Mouse (Mus musculus) hindbrain, embryonic 14.5 days (tissue): ENCODE measurements around the gene Dusp14. TPM values are rescaled to one million over a fixed set of nuclear protein-coding genes. Genes with fewer than 3 reads are reported as not detected.

Experiments used
- ATAC-seq: fragments of 200-750 bp; cut with Nextera tagmentation; 2 replicates; pipeline ENCODE4 v1.8.0; 2017; ENCODE audit warnings: moderate number of reproducible peaks, mild to moderate bottlenecking, moderate TSS enrichment, moderate library complexity; ENCODE audit not compliant: low FRiP score
- DNase-seq: peaks from one replicate; pipeline ENCODE4 v3.0.0-alpha.2; 2015; ENCODE audit warnings: low spot score
- H3K27ac ChIP-seq: fragments of 300-500 bp; sonication (generic); 2 replicates; pipeline ENCODE4 v1.5.1; 2014; ENCODE audit warnings: mild to moderate bottlenecking, moderate library complexity
- H3K27me3 ChIP-seq: fragments of 300-500 bp; sonication (generic); 2 replicates; pipeline ENCODE4 v1.6.1; 2014; ENCODE audit warnings: mild to moderate bottlenecking, low read length, mixed read lengths; ENCODE audit not compliant: control insufficient read depth, insufficient read depth
- H3K36me3 ChIP-seq: fragments of 300-500 bp; sonication (generic); replicated peaks from 2 replicates; pipeline ENCODE4 v1.6.1; 2014; ENCODE audit not compliant: control insufficient read depth, insufficient read depth
- H3K4me1 ChIP-seq: fragments of 300-500 bp; sonication (generic); replicated peaks from 2 replicates; pipeline ENCODE4 v1.6.1; 2014; ENCODE audit warnings: antibody characterized with exemption, low read length, mixed read lengths; ENCODE audit not compliant: control insufficient read depth, insufficient read depth
- H3K4me2 ChIP-seq: fragments of 300-500 bp; sonication (generic); replicated peaks from 2 replicates; pipeline ENCODE4 v1.6.1; 2014; ENCODE audit warnings: mild to moderate bottlenecking, moderate library complexity
- H3K4me3 ChIP-seq: fragments of 300-500 bp; sonication (generic); replicated peaks from 2 replicates; pipeline ENCODE4 v1.5.1; 2014; ENCODE audit warnings: mild to moderate bottlenecking, low read length
- H3K9ac ChIP-seq: fragments of 300-500 bp; sonication (generic); 2 replicates; pipeline ENCODE4 v1.6.1; 2014
- H3K9me3 ChIP-seq: fragments of 300-500 bp; sonication (generic); 2 replicates; pipeline ENCODE4 v1.6.1; 2016; ENCODE audit warnings: low read length; ENCODE audit not compliant: control insufficient read depth
- WGBS: fragments of 180-500 bp; shearing (Covaris S2); extraction: QIAGEN DNeasy Blood & Tissue Kit; methylation state at CpG from one replicate; pipeline ENCODE4 v1.1.7; 2014; 5-methylcytosine and 5-hydroxymethylcytosine counted together
- polyA plus RNA-seq: library from polyadenylated mRNA; unstranded; fragments of >200 nt; fragmentation: Nextera tagmentation; extraction: Ambion mirVana; gene quantifications from 2 replicates; pipeline ENCODE4 v1.2.1, GENCODE M21; 2014

The Dusp14 gene
- polyA plus RNA-seq = 11.3 and 13.7 TPM in 2 replicates

DNA sequence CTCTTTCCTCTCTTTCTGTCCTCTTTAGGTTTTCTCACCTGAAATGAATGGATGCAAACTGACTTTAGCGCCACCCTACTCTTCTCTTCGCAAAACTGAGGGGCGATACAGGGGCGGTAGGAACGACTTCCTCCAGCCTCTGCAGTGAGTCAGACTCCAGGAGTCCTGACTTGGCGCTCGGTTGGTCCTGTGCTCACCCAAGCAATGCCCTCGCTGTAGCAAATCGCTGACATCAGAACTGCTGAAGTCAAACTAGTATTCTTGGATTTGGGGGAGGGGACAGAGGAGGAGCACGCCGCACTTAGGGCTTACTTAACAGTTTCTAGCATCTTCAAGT lies at the start of gene Dusp14:
Gene Dusp14, minus strand, starts transcription at position 228 of the 337 bp plus-strand sequence.
- ATAC-seq = no peak
- WGBS = 14% methylated on average over 11 of the region's 11 CpGs
- Histone ChIP-seq H3K4me2 (peak within 1 kb of the TSS; percentile 85), H3K9ac (peak within 1 kb of the TSS; percentile 62), H3K27ac (no peak within 1 kb of the TSS), H3K36me3 (no peaks in the 10 kb centered on the region), H3K4me1 (peaks cover 10% of the 10 kb centered on the region; the same call in 1 of the 2 replicates), H3K9me3 (no peaks in the 10 kb centered on the region), H3K4me3 (peak within 1 kb of the TSS; percentile 63), H3K27me3 (peaks cover 32% of the 10 kb centered on the region)
- DNase-seq = no peak

DNA sequence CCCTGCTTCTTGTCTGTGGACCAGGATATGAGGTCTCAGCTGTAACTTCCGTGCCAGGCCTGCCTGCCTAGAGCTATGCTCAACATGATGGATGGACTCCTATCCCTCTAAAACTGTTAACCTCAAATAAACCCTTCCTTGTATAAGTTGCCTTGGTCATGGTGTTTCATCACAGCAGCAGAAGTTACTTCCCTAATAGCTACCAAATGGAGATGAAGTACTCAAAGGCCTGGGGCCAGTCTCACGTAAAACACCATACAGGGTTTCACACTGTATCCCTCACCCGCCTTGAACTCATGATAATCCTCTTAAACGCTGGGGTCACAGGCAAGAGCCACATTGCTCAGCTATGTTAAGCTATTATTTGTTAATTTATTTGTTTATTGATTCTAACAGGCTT lies 48.4 kb upstream of the Dusp14 start:
- Histone ChIP-seq H3K27me3 (no peaks in the 10 kb centered on the region), H3K4me1 (no peaks in the 10 kb centered on the region), H3K4me2 (no peak overlapping the region), H3K4me3 (no peak overlapping the region), H3K9ac (no peak overlapping the region), H3K36me3 (peaks cover 76% of the 10 kb centered on the region), H3K9me3 (no peaks in the 10 kb centered on the region), H3K27ac (no peak overlapping the region)
- no peak for ATAC-seq
- WGBS = 86% methylated on average over 4 of the region's 4 CpGs
- no peak for DNase-seq

DNA sequence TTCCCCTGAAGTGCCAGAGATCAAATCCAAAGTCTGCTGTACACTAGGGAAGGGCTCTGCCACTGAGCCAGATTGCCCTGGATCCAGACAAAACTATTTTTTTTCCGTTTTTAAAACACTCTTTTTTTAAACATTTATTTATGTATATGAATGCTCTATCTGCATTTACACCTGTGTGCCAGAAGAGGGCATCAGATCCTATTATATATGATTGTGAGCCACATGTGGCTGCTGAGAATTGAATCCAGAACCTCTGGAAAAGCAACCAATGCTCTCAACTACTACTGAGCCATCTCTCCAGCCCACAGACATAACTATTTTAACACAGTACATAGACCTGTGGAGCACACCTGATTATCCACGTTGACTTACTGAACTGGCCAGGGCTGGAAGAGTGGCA lies 47.2 kb upstream of the Dusp14 start:
- no peaks in the 10 kb centered on the region for H3K27me3 ChIP-seq
- peaks cover 71% of the 10 kb centered on the region for H3K36me3 ChIP-seq
- H3K4me2 ChIP-seq = no peak overlapping the region
- DNase-seq = no peak
- 70% methylated on average over 2 of the region's 2 CpGs for WGBS
- no peak overlapping the region for H3K27ac ChIP-seq
- H3K9ac ChIP-seq = no peak overlapping the region
- H3K9me3 ChIP-seq = no peaks in the 10 kb centered on the region
- H3K4me3 ChIP-seq = no peak overlapping the region
- H3K4me1 ChIP-seq = no peaks in the 10 kb centered on the region
- no peak for ATAC-seq

DNA sequence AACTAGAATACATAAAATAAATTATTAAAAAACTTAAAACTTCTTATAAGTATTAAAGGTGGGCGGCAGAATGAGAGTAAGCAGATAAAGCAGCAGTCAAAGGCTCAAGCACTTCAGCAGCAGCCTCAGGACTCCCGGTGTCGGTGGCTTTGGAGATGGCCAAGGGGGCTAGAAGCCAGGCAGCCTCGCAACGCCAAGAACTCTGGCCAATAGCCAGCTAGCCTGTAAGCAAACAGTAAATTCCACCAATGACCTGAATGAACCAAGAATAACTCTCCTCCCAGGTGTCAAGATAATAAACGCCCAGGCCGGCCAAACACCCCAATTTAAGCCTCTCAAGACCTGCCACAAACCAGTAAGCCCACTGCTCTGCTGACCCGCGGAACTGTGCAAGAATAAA lies 46.6 kb upstream of the Dusp14 start:
- H3K36me3 ChIP-seq = peaks cover 70% of the 10 kb centered on the region
- no peaks in the 10 kb centered on the region for H3K4me1 ChIP-seq
- no peak overlapping the region for H3K9ac ChIP-seq
- WGBS = 87% methylated on average over 9 of the region's 9 CpGs
- H3K4me3 ChIP-seq = no peak overlapping the region
- no peak for DNase-seq
- H3K27me3 ChIP-seq = no peaks in the 10 kb centered on the region
- no peak for ATAC-seq
- no peaks in the 10 kb centered on the region for H3K9me3 ChIP-seq
- H3K4me2 ChIP-seq = no peak overlapping the region
- H3K27ac ChIP-seq = no peak overlapping the region

DNA sequence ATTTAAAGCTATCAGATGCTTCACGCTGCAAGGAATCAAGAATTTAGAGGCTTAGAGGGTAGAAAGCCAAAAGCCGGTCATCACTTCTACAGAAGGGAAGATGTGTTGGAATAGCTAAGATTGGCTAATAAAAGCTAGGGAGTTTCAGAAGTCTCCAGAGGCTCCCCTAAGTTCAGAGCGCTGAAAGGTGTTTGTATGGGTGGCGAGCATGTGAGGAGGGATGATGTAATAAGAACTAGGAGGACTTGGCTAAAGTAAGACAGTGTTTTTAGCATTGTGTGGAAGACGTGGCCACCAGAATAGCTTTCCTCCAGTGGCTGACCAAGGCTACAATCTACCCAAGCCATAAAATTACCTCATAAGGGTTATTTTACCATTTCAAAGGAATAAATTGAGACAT lies 44.6 kb upstream of the Dusp14 start:
- Histone ChIP-seq H3K27me3 (no peaks in the 10 kb centered on the region), H3K4me1 (no peaks in the 10 kb centered on the region), H3K9ac (no peak overlapping the region), H3K36me3 (peaks cover 71% of the 10 kb centered on the region), H3K9me3 (no peaks in the 10 kb centered on the region), H3K4me2 (no peak overlapping the region), H3K4me3 (no peak overlapping the region), H3K27ac (no peak overlapping the region)
- ATAC-seq (no peak), DNase-seq (no peak)
- 94% methylated on average over 5 of the region's 5 CpGs for WGBS

DNA sequence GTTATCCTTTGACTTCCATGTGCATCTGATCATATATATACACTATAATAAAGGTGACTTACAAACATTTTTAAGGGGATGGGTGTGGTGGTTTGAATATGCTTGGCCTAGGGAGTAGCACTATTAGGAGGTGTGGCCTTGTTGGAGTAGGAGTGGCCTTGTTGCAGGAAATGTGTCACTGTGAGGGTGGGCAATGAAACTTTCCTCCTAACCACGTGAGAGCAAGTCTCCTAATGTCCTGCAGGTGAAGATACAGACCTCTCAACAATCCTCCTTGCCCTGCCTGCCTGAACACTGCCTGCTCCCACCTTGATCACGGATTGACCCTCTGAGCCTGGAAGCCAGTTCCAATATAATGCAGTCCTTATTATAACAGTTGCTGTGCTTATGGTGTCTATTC lies 38.1 kb upstream of the Dusp14 start:
- no peaks in the 10 kb centered on the region for H3K27me3 ChIP-seq
- ATAC-seq = no peak
- peaks cover 90% of the 10 kb centered on the region for H3K36me3 ChIP-seq
- no peaks in the 10 kb centered on the region for H3K4me1 ChIP-seq
- DNase-seq = no peak
- 77% methylated on average over 2 of the region's 2 CpGs for WGBS
- no peak overlapping the region for H3K4me2 ChIP-seq
- H3K27ac ChIP-seq = no peak overlapping the region
- H3K4me3 ChIP-seq = no peak overlapping the region
- no peak overlapping the region for H3K9ac ChIP-seq
- H3K9me3 ChIP-seq = no peaks in the 10 kb centered on the region

DNA sequence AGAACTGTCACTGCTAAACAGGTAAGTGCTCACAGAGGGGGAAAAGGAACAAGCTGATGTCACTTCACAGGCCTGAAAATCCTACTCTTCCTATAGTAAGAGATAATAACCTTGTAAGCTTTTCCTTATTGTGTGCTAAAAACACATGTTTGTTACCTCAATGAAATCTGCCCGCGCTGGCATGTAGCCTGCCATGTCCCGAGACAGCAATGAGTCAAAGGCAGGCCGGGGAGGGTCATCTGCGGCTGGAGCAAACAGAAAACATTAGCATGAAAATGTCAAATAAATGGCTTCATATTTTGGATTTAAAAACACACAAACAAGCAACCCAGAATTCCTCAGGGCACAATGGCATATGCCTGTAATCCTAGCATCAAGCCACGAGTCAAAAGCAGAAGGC lies 35.0 kb upstream of the Dusp14 start:
- Histone ChIP-seq H3K4me1 (no peaks in the 10 kb centered on the region), H3K27ac (no peak overlapping the region), H3K4me2 (no peak overlapping the region), H3K9ac (no peak overlapping the region), H3K4me3 (no peak overlapping the region), H3K27me3 (no peaks in the 10 kb centered on the region), H3K9me3 (no peaks in the 10 kb centered on the region), H3K36me3 (peaks cover 95% of the 10 kb centered on the region)
- ATAC-seq (no peak), DNase-seq (no peak)
- 90% methylated on average over 6 of the region's 6 CpGs for WGBS

DNA sequence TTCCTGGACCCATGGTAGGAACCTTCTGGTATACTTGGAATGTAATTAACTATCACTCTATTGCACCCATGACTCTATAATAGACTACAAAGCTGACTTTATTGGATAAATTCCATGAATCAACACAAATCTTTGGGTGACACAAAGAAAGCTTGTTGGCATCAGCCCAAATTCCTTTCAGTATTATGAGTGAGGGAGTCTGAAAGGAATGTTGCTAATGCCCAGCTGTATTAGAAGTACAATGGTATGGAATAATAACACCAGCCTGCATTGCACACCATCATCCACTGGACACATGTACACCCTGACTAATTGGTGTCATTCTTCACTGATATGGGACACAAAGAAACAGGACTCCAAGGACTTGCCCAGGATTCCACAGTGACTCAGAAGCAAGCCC lies 32.1 kb upstream of the Dusp14 start:
- no peaks in the 10 kb centered on the region for H3K27me3 ChIP-seq
- no peak for ATAC-seq
- H3K4me2 ChIP-seq = no peak overlapping the region
- H3K4me1 ChIP-seq = no peaks in the 10 kb centered on the region
- peak; percentile 36 for DNase-seq
- peaks cover 85% of the 10 kb centered on the region for H3K36me3 ChIP-seq
- H3K4me3 ChIP-seq = no peak overlapping the region
- no peak overlapping the region for H3K27ac ChIP-seq
- H3K9me3 ChIP-seq = no peaks in the 10 kb centered on the region
- no peak overlapping the region for H3K9ac ChIP-seq

DNA sequence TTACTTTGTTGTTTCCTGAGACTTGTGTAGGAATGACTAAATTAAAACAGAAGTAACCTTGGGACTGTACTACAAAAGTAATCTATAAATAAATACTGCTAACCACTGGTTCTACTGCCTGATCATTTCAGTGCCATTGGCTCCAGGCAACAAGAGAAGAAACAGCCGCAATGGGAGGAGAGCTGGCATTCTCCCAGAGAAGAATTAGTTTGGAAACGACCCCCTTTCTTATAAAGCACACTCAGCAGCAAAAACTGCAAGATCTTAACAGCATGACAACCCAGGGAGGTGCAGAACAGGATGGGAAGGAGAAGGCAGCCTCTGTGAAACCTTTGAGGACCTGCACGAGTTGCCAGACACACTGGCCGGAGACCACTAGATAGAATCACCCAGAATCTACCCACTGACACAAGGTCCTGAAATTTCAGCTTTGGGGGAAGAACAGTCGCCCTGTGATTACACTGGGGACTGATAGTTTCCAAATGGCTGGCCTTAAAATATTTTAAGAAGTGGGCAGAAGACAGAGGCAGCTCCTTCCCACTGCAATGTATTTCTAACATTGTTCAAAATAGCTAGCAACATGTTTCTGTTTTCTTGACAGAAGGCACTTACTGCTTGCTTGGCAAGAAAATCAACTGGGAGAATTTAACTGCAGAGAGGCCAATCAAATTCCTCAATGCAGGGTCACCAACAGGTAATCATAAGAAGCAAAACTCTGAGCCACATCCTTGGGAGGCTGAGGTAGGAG lies 28.4 kb upstream of the Dusp14 start:
- H3K9ac ChIP-seq = no peak overlapping the region
- 80% methylated on average over 5 of the region's 5 CpGs for WGBS
- H3K4me2 ChIP-seq = no peak overlapping the region
- ATAC-seq (no peak), DNase-seq (no peak)
- H3K4me1 ChIP-seq = no peaks in the 10 kb centered on the region
- H3K9me3 ChIP-seq = no peaks in the 10 kb centered on the region
- peaks cover 67% of the 10 kb centered on the region for H3K36me3 ChIP-seq
- H3K27me3 ChIP-seq = no peaks in the 10 kb centered on the region
- no peak overlapping the region for H3K27ac ChIP-seq
- no peak overlapping the region for H3K4me3 ChIP-seq

DNA sequence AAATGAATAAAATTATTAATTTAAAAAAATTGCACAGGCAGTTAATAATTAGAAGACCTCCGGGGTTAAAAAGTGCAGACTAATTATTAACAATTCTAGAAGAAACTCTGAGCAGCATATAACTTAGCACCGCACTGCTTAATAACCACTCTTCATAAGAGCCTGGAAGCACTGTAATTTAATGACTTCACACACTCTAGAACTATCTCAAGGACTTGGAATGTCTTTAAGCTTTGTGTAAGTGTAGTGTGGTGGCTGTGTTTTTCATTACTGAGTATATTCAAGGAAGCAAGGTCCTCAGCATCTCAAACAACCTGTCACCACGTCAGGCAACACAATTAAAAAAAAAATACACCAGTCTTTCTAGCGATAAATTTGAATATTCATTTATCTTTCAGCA lies 26.0 kb upstream of the Dusp14 start:
- Histone ChIP-seq H3K9me3 (no peaks in the 10 kb centered on the region), H3K27ac (no peak overlapping the region), H3K36me3 (peaks cover 64% of the 10 kb centered on the region), H3K4me2 (no peak overlapping the region), H3K9ac (no peak overlapping the region), H3K27me3 (no peaks in the 10 kb centered on the region), H3K4me1 (no peaks in the 10 kb centered on the region), H3K4me3 (no peak overlapping the region)
- ATAC-seq (no peak), DNase-seq (no peak)
- WGBS = 86% methylated on average over 4 of the region's 4 CpGs
